10 mouse cellular contexts compared by ENCODE assay signal in genomic region chr8:11283217-11283616, GRCm38 (mm10). TPM values are rescaled to one million over a fixed set of nuclear protein-coding genes. Genes with fewer than 3 reads are reported as not detected.
DNase-seq lines count a peak whose midpoint lies in the region; ATAC-seq lines count a peak whose summit lies in the region.
"Had no signal": no experiment of that assay in that cellular context is flagged by ENCODE, and none has a peak within 500 bp of the region (broad histone marks: within the 10 kb centered on the region; RNA-seq: fewer than 3 reads in every experiment).

No protein-coding gene starts in this region.

- H3K4me3 ChIP-seq in hindbrain, embryonic 12.5 days: no peak overlapping the region
- no peak overlapping the region for H3K4me3 ChIP-seq in hindbrain, embryonic 13.5 days
- H3K4me3 ChIP-seq in heart, embryonic 15.5 days: no peak overlapping the region
- no peak overlapping the region for H3K4me3 ChIP-seq in limb, embryonic 10.5 days
- H3K4me3 ChIP-seq in midbrain, embryonic 15.5 days: no peak overlapping the region

- H3K4me2 ChIP-seq in hindbrain, embryonic 12.5 days (replicated peaks): no peak overlapping the region
- H3K4me2 ChIP-seq in hindbrain, embryonic 13.5 days: no peak overlapping the region
- H3K4me2 ChIP-seq in heart, embryonic 15.5 days: no peak overlapping the region
- H3K4me2 ChIP-seq in midbrain, embryonic 15.5 days: no peak overlapping the region

- no peaks in the 10 kb centered on the region for H3K36me3 ChIP-seq in hindbrain, embryonic 12.5 days
- no peaks in the 10 kb centered on the region for H3K36me3 ChIP-seq in hindbrain, embryonic 13.5 days
- H3K36me3 ChIP-seq in heart, embryonic 15.5 days: peaks cover 3% of the 10 kb centered on the region; the same call in 1 of the 2 replicates
- peaks cover 11% of the 10 kb centered on the region; the same call in 1 of the 2 replicates for H3K36me3 ChIP-seq in limb, embryonic 10.5 days
- no peaks in the 10 kb centered on the region for H3K36me3 ChIP-seq in midbrain, embryonic 15.5 days (replicated peaks)

- no peak for DNase-seq in limb, embryonic 10.5 days (ENCODE audit: low spot score)
- no peak for DNase-seq in adrenal gland, adult 2 months
- DNase-seq in left cerebral cortex, adult 18-20 months (ENCODE audit: low spot score in 2 of 2): no peak
- no peak for DNase-seq in gastrocnemius, adult 8-10 months (ENCODE audit: low spot score in 2 of 2)
- DNase-seq: adrenal gland, postnatal 36 days; thymus, postnatal 4 days had no signal

- peaks cover 4% of the 10 kb centered on the region; the same call in 1 of the 2 replicates for H3K27me3 ChIP-seq in hindbrain, embryonic 12.5 days
- H3K27me3 ChIP-seq in hindbrain, embryonic 13.5 days: peaks cover 8% of the 10 kb centered on the region; the same call in 1 of the 2 replicates
- no peaks in the 10 kb centered on the region for H3K27me3 ChIP-seq in heart, embryonic 15.5 days
- no peaks in the 10 kb centered on the region for H3K27me3 ChIP-seq in limb, embryonic 10.5 days (ENCODE audit: low read depth, poor library complexity, severe bottlenecking)
- no peaks in the 10 kb centered on the region for H3K27me3 ChIP-seq in midbrain, embryonic 15.5 days (replicated peaks)

- H3K9ac ChIP-seq in hindbrain, embryonic 12.5 days: no peak overlapping the region
- H3K9ac ChIP-seq in hindbrain, embryonic 13.5 days: no peak overlapping the region
- H3K9ac ChIP-seq in heart, embryonic 15.5 days: no peak overlapping the region; the same call in 1 of the 2 replicates
- no peak overlapping the region for H3K9ac ChIP-seq in midbrain, embryonic 15.5 days

- no peaks in the 10 kb centered on the region for H3K9me3 ChIP-seq in hindbrain, embryonic 12.5 days (replicated peaks)
- H3K9me3 ChIP-seq in hindbrain, embryonic 13.5 days: no peaks in the 10 kb centered on the region
- H3K9me3 ChIP-seq in heart, embryonic 15.5 days (replicated peaks): no peaks in the 10 kb centered on the region
- H3K9me3 ChIP-seq in limb, embryonic 10.5 days (replicated peaks): no peaks in the 10 kb centered on the region
- no peaks in the 10 kb centered on the region for H3K9me3 ChIP-seq in midbrain, embryonic 15.5 days

- 54% methylated on average over 10 of the region's 10 CpGs for WGBS in hindbrain, embryonic 12.5 days
- 50% methylated on average over 10 of the region's 10 CpGs for WGBS in hindbrain, embryonic 13.5 days
- WGBS in heart, embryonic 15.5 days: 54% methylated on average over 10 of the region's 10 CpGs
- 81% methylated on average over 10 of the region's 10 CpGs for WGBS in limb, embryonic 10.5 days
- 34% methylated on average over 10 of the region's 10 CpGs for WGBS in midbrain, embryonic 15.5 days

- peaks cover 30% of the 10 kb centered on the region for H3K4me1 ChIP-seq in hindbrain, embryonic 12.5 days
- H3K4me1 ChIP-seq in hindbrain, embryonic 13.5 days (replicated peaks): peaks cover 28% of the 10 kb centered on the region
- H3K4me1 ChIP-seq in heart, embryonic 15.5 days (replicated peaks): peaks cover 61% of the 10 kb centered on the region
- peaks cover 47% of the 10 kb centered on the region for H3K4me1 ChIP-seq in limb, embryonic 10.5 days
- H3K4me1 ChIP-seq in midbrain, embryonic 15.5 days: no peaks in the 10 kb centered on the region

- H3K27ac ChIP-seq in hindbrain, embryonic 12.5 days: no peak overlapping the region
- no peak overlapping the region for H3K27ac ChIP-seq in hindbrain, embryonic 13.5 days
- peak overlapping the region; percentile 49 for H3K27ac ChIP-seq in heart, embryonic 15.5 days
- H3K27ac ChIP-seq in limb, embryonic 10.5 days: peak overlapping the region; percentile 68
- no peak overlapping the region for H3K27ac ChIP-seq in midbrain, embryonic 15.5 days

- ATAC-seq in hindbrain, embryonic 12.5 days (ENCODE audit: low FRiP score): 0 out of 2 replicates have a peak, but pooled peaks have one; percentile 50
- no peak for ATAC-seq in hindbrain, embryonic 13.5 days (ENCODE audit: low FRiP score)
- ATAC-seq in heart, embryonic 15.5 days (replicated peaks; ENCODE audit: insufficient number of reproducible peaks, insufficient read depth, low FRiP score, low read depth): no peak; the same call in 1 of the 2 replicates
- ATAC-seq in midbrain, embryonic 15.5 days (replicated peaks): 0 out of 2 replicates have a peak, but pooled peaks have one; percentile 27

RNA-seq across cellular contexts. Expression of gene Col4a2, which starts 29.4 kb away (rescaled TPM):
- polyA plus RNA-seq in hindbrain, embryonic 12.5 days (2016; fragmentation: Nextera tagmentation; extraction: Ambion mirVana): 74.6 and 82.2 TPM in 2 replicates
- polyA plus RNA-seq in hindbrain, embryonic 13.5 days (2015; fragmentation: Nextera tagmentation; extraction: Ambion mirVana): 41.6 and 42.4 TPM in 2 replicates
- 89.8 and 106 TPM in 2 replicates for polyA plus RNA-seq in heart, embryonic 15.5 days (2015; fragmentation: Nextera tagmentation; extraction: Ambion mirVana)
- 53.0 and 53.6 TPM in 2 replicates for polyA plus RNA-seq in limb, embryonic 10.5 days (2016; fragmentation: Nextera tagmentation; extraction: Ambion mirVana)
- 43.7 and 47.5 TPM in 2 replicates for polyA plus RNA-seq in midbrain, embryonic 15.5 days (2015; fragmentation: Nextera tagmentation; extraction: Ambion mirVana)
- total RNA-seq in adrenal gland, adult 2 months (2021): 100 to 1,000 TPM; 127 to 193 TPM
- polyA plus RNA-seq in adrenal gland, adult 2 months (2012; rRNA removed): 114 and 115 TPM in 2 replicates
- 10 to 100 TPM; 40.9 to 45.1 TPM for total RNA-seq in left cerebral cortex, adult 18-20 months (2021)
- 10 to 100 TPM; 17.8 to 38.4 (median 26.0) TPM for total RNA-seq in gastrocnemius, adult 8-10 months (2022)

RNA-seq across cellular contexts. Expression of gene Col4a1, which starts 29.4 kb away (rescaled TPM):
- 157 TPM in 2 replicates for polyA plus RNA-seq in hindbrain, embryonic 12.5 days (2016; fragmentation: Nextera tagmentation; extraction: Ambion mirVana)
- 93.3 and 94.0 TPM in 2 replicates for polyA plus RNA-seq in hindbrain, embryonic 13.5 days (2015; fragmentation: Nextera tagmentation; extraction: Ambion mirVana)
- 191 and 245 TPM in 2 replicates for polyA plus RNA-seq in heart, embryonic 15.5 days (2015; fragmentation: Nextera tagmentation; extraction: Ambion mirVana)
- 141 and 145 TPM in 2 replicates for polyA plus RNA-seq in limb, embryonic 10.5 days (2016; fragmentation: Nextera tagmentation; extraction: Ambion mirVana)
- 90.6 and 102 TPM in 2 replicates for polyA plus RNA-seq in midbrain, embryonic 15.5 days (2015; fragmentation: Nextera tagmentation; extraction: Ambion mirVana)
- 100 to 1,000 TPM; 260 to 455 TPM for total RNA-seq in adrenal gland, adult 2 months (2021)
- polyA plus RNA-seq in adrenal gland, adult 2 months (2012; rRNA removed): 293 and 303 TPM in 2 replicates
- total RNA-seq in left cerebral cortex, adult 18-20 months (2021): 10 to 100 TPM; 39.0 to 47.4 TPM
- total RNA-seq in gastrocnemius, adult 8-10 months (2022): 10 to 100 TPM; 27.4 to 61.7 (median 46.3) TPM

Comparison
In these comparisons a context has a peak if more than half of its experiments do, and no peak if none do; other contexts are left out.
1. ATAC-seq: peak in hindbrain, embryonic 12.5 days (single experiment) and midbrain, embryonic 15.5 days (single experiment); none in hindbrain, embryonic 13.5 days (single experiment) and heart, embryonic 15.5 days (single experiment).
2. H3K27ac ChIP-seq: peak in heart, embryonic 15.5 days (single experiment) and limb, embryonic 10.5 days (single experiment); none in hindbrain, embryonic 12.5 days (single experiment), hindbrain, embryonic 13.5 days (single experiment) and midbrain, embryonic 15.5 days (single experiment).